Mouse (Mus musculus): ENCODE measurements around the gene Meaf6.

Gene Meaf6

GRCm38 (mm10) chr4:125084403-125085345 is at the start of gene Meaf6:
TSS of gene Meaf6 (plus strand) at chr4:125085134.
- peak; percentile 76 for DNase-seq (ENCODE audit: low read depth, low spot score)

- no peak for DNase-seq (ENCODE audit: low read depth, low spot score)
These were observed 40.5 kb upstream of the Meaf6 start for GRCm38 (mm10) chr4:125044454-125044853.

GRCm38 (mm10) chr4:125055385-125055784 is 29.5 kb upstream of the Meaf6 start:
- no peak for DNase-seq (ENCODE audit: low read depth, low spot score)

GRCm38 (mm10) chr4:125056476-125056875 is 28.5 kb upstream of the Meaf6 start:
- DNase-seq (ENCODE audit: low read depth, low spot score), result no peak

GRCm38 (mm10) chr4:125057273-125057672 is 27.7 kb upstream of the Meaf6 start:
- DNase-seq (ENCODE audit: low read depth, low spot score), result no peak

- no peak for DNase-seq (ENCODE audit: low read depth, low spot score)
These were observed 26.9 kb upstream of the Meaf6 start for GRCm38 (mm10) chr4:125058033-125058432.

GRCm38 (mm10) chr4:125059025-125059424 is 25.9 kb upstream of the Meaf6 start:
- DNase-seq (ENCODE audit: low read depth, low spot score), result peak; percentile 81

- DNase-seq (ENCODE audit: low read depth, low spot score), result no peak
These were observed 21.1 kb upstream of the Meaf6 start for GRCm38 (mm10) chr4:125063829-125064228.

- peak; percentile 77 for DNase-seq (ENCODE audit: low read depth, low spot score)
These were observed 19.2 kb upstream of the Meaf6 start, which contains the start of gene Dnali1 for GRCm38 (mm10) chr4:125065517-125066307. TSS of gene Dnali1 (minus strand) at chr4:125065703.

- DNase-seq (ENCODE audit: low read depth, low spot score), result peak; percentile 96
These were observed 18.2 kb upstream of the Meaf6 start, which contains the start of gene Snip1 for GRCm38 (mm10) chr4:125066490-125067370. TSS of gene Snip1 (plus strand) at chr4:125066672.

GRCm38 (mm10) chr4:125077700-125078099 is 7.2 kb upstream of the Meaf6 start:
- no peak for DNase-seq (ENCODE audit: low read depth, low spot score)

GRCm38 (mm10) chr4:125078698-125079097 is 6.2 kb upstream of the Meaf6 start:
- no peak for DNase-seq (ENCODE audit: low read depth, low spot score)

GRCm38 (mm10) chr4:125085346-125085841 is 460 bp downstream of the Meaf6 start:
- peak; percentile 92 for DNase-seq (ENCODE audit: low read depth, low spot score)

GRCm38 (mm10) chr4:125093031-125093430 is 8.1 kb downstream of the Meaf6 start:
- DNase-seq (ENCODE audit: low read depth, low spot score), result no peak

- DNase-seq (ENCODE audit: low read depth, low spot score), result no peak
These were observed 11.1 kb downstream of the Meaf6 start for GRCm38 (mm10) chr4:125096066-125096465.

GRCm38 (mm10) chr4:125097412-125097811 is 12.5 kb downstream of the Meaf6 start:
- DNase-seq (ENCODE audit: low read depth, low spot score), result no peak

GRCm38 (mm10) chr4:125099458-125099857 is 14.5 kb downstream of the Meaf6 start:
- peak; percentile 90 for DNase-seq (ENCODE audit: low read depth, low spot score)

- DNase-seq (ENCODE audit: low read depth, low spot score), result no peak
These were observed 16.4 kb downstream of the Meaf6 start for GRCm38 (mm10) chr4:125101334-125101733.

GRCm38 (mm10) chr4:125105354-125105753 is 20.4 kb downstream of the Meaf6 start:
- no peak for DNase-seq (ENCODE audit: low read depth, low spot score)

- peak; percentile 83 for DNase-seq (ENCODE audit: low read depth, low spot score)
These were observed 29.7 kb downstream of the Meaf6 start for GRCm38 (mm10) chr4:125114638-125115037.

GRCm38 (mm10) chr4:125115081-125115480 is 30.1 kb downstream of the Meaf6 start:
- DNase-seq (ENCODE audit: low read depth, low spot score), result no peak

Data from ES-CJ7 (cell line).